Mouse (Mus musculus) megakaryocyte, embryonic 14.5 days (primary cell): ENCODE data around the gene Rai14.

Experiments
- FLI1 ChIP-seq: IDR thresholded peaks from 2 replicates; pipeline ENCODE4 v1.6.1; 2012; ENCODE audit warnings: low read length, inconsistent platforms, mixed read lengths
- GATA1 ChIP-seq: IDR thresholded peaks from 3 replicates; pipeline ENCODE4 v1.6.1; 2012; ENCODE audit warnings: mixed read lengths, low read length, inconsistent platforms, borderline replicate concordance

DNA sequence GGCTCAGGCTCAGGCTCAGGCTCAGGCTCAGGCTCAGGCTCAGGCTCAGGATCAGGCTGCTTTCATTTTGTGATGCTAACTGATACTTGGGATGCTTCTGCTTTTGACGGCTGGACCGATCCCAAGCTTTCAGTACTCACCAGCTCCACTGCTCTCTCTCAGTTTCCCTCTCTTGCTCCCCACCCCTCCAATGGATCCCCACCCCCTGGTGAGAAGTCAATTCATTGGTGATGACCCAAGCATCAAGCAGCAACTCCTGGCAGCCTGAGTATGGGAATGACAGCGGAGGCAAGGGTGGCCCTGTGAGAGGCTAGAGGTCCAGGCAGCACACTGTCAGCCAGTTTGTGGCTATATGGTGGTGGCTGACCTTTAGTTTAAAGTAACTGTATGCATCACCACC, 94.7 kb downstream of the Rai14 start:
- TF ChIP-seq GATA1 (no peak), FLI1 (no peak)
